Mouse (Mus musculus) hindbrain, embryonic 15.5 days (tissue): ENCODE measurements around the gene Fam43b. TPM values are rescaled to one million over a fixed set of nuclear protein-coding genes. Genes with fewer than 3 reads are reported as not detected.
A peak's percentile ranks its signal among the peaks of the same experiment; 100 is the strongest.

Experiments used
- ATAC-seq: fragments of 200-750 bp; cut with Nextera tagmentation; 2 replicates; pipeline ENCODE4 v1.8.0; 2017; ENCODE audit warnings: low read depth, moderate number of reproducible peaks, moderate TSS enrichment; ENCODE audit not compliant: low FRiP score
- H3K27ac ChIP-seq: fragments of 300-500 bp; sonication (generic); replicated peaks from 2 replicates; pipeline ENCODE4 v1.5.1; 2015; ENCODE audit warnings: mild to moderate bottlenecking, inconsistent platforms
- H3K27me3 ChIP-seq: fragments of 300-500 bp; sonication (generic); 2 replicates; pipeline ENCODE4 v1.6.1; 2015; ENCODE audit warnings: control low read depth, inconsistent platforms
- H3K36me3 ChIP-seq: fragments of 300-500 bp; sonication (generic); 2 replicates; pipeline ENCODE4 v1.6.1; 2015; ENCODE audit warnings: control low read depth, inconsistent platforms
- H3K4me1 ChIP-seq: fragments of 300-500 bp; sonication (generic); replicated peaks from 2 replicates; pipeline ENCODE4 v1.6.1; 2015; ENCODE audit warnings: control low read depth, inconsistent platforms
- H3K4me2 ChIP-seq: fragments of 300-500 bp; sonication (generic); 2 replicates; pipeline ENCODE4 v1.6.1; 2015; ENCODE audit warnings: moderate library complexity, mild to moderate bottlenecking, inconsistent platforms
- H3K4me3 ChIP-seq: fragments of 300-500 bp; sonication (generic); 2 replicates; pipeline ENCODE4 v1.5.1; 2015; ENCODE audit warnings: mild to moderate bottlenecking, inconsistent platforms
- H3K9ac ChIP-seq: fragments of 300-500 bp; sonication (generic); 2 replicates; pipeline ENCODE4 v1.6.1; 2015; ENCODE audit warnings: inconsistent platforms
- H3K9me3 ChIP-seq: fragments of 300-500 bp; sonication (generic); 2 replicates; pipeline ENCODE4 v1.6.1; 2016; ENCODE audit warnings: control low read depth, inconsistent platforms
- WGBS: fragments of 180-500 bp; shearing (Covaris S2); methylation state at CpG from one replicate; pipeline ENCODE4 v1.1.7; 2015; 5-methylcytosine and 5-hydroxymethylcytosine counted together
- polyA plus RNA-seq: library from polyadenylated mRNA; unstranded; fragments of >200 nt; fragmentation: Nextera tagmentation; extraction: Ambion mirVana; gene quantifications from 2 replicates; pipeline ENCODE4 v1.2.1, GENCODE M21; 2015

Fam43b gene
- polyA plus RNA-seq, 1 experiment from 2014 or later: 16.5 TPM

GRCm38 (mm10) chr4:138416414-138416813 is 20.1 kb upstream of the Fam43b start:
- Histone ChIP-seq H3K9ac (no peak overlapping the region), H3K9me3 (no peaks in the 10 kb centered on the region), H3K4me3 (no peak overlapping the region), H3K4me2 (no peak overlapping the region), H3K4me1 (peaks cover 22% of the 10 kb centered on the region), H3K27ac (no peak overlapping the region), H3K36me3 (no peaks in the 10 kb centered on the region), H3K27me3 (no peaks in the 10 kb centered on the region)
- 49% methylated on average over 5 of the region's 5 CpGs for WGBS
- ATAC-seq: no peak

GRCm38 (mm10) chr4:138415991-138416390 is 19.7 kb upstream of the Fam43b start:
- 82% methylated on average over 3 of the region's 3 CpGs for WGBS
- Histone ChIP-seq H3K9ac (no peak overlapping the region), H3K27me3 (0 out of 2 replicates have a peak, but pooled peaks cover 3% of the 10 kb centered on the region), H3K4me1 (peaks cover 22% of the 10 kb centered on the region), H3K36me3 (no peaks in the 10 kb centered on the region), H3K9me3 (no peaks in the 10 kb centered on the region), H3K27ac (no peak overlapping the region), H3K4me3 (no peak overlapping the region), H3K4me2 (no peak overlapping the region)
- no peak for ATAC-seq

- H3K4me3 ChIP-seq: no peak overlapping the region
- WGBS: 19% methylated on average over 5 of the region's 6 CpGs
- H3K4me1 ChIP-seq: peaks cover 22% of the 10 kb centered on the region
- no peak overlapping the region for H3K9ac ChIP-seq
- no peaks in the 10 kb centered on the region for H3K36me3 ChIP-seq
- peak overlapping the region; percentile 75 for H3K27ac ChIP-seq
- H3K9me3 ChIP-seq: no peaks in the 10 kb centered on the region
- 0 out of 2 replicates have a peak, but pooled peaks cover 6% of the 10 kb centered on the region for H3K27me3 ChIP-seq
- H3K4me2 ChIP-seq: 0 out of 2 replicates have a peak overlapping the region, but pooled peaks have one; percentile 15
- ATAC-seq: peak; percentile 45; the same call in 1 of the 2 replicates
Observed at GRCm38 (mm10) chr4:138414725-138415124, 18.4 kb upstream of the Fam43b start.

GRCm38 (mm10) chr4:138411504-138412121 is 15.3 kb upstream of the Fam43b start:
- no peak for ATAC-seq
- peaks cover 11% of the 10 kb centered on the region for H3K4me1 ChIP-seq
- H3K27me3 ChIP-seq: 0 out of 2 replicates have a peak, but pooled peaks cover 10% of the 10 kb centered on the region
- no peak overlapping the region for H3K4me3 ChIP-seq
- no peaks in the 10 kb centered on the region for H3K36me3 ChIP-seq
- WGBS: 53% methylated on average over 7 of the region's 7 CpGs
- no peaks in the 10 kb centered on the region for H3K9me3 ChIP-seq
- H3K27ac ChIP-seq: no peak overlapping the region
- H3K4me2 ChIP-seq: no peak overlapping the region
- no peak overlapping the region for H3K9ac ChIP-seq

- Histone ChIP-seq H3K4me2 (no peak overlapping the region), H3K9me3 (no peaks in the 10 kb centered on the region), H3K27me3 (0 out of 2 replicates have a peak, but pooled peaks cover 10% of the 10 kb centered on the region), H3K9ac (no peak overlapping the region), H3K36me3 (no peaks in the 10 kb centered on the region), H3K27ac (no peak overlapping the region), H3K4me3 (no peak overlapping the region), H3K4me1 (peaks cover 11% of the 10 kb centered on the region)
- WGBS: 18% methylated on average over 5 of the region's 5 CpGs
- no peak; the same call in 1 of the 2 replicates for ATAC-seq
Observed at GRCm38 (mm10) chr4:138411011-138411410, 14.7 kb upstream of the Fam43b start.

- Histone ChIP-seq H3K36me3 (no peaks in the 10 kb centered on the region), H3K9me3 (no peaks in the 10 kb centered on the region), H3K27ac (no peak overlapping the region), H3K4me1 (no peaks in the 10 kb centered on the region), H3K4me3 (no peak overlapping the region), H3K9ac (no peak overlapping the region), H3K27me3 (0 out of 2 replicates have a peak, but pooled peaks cover 10% of the 10 kb centered on the region), H3K4me2 (no peak overlapping the region)
- WGBS: 87% methylated on average over 12 of the region's 13 CpGs
- no peak for ATAC-seq
Observed at GRCm38 (mm10) chr4:138407479-138408194, 11.3 kb upstream of the Fam43b start.

GRCm38 (mm10) chr4:138404806-138405205 is 8.5 kb upstream of the Fam43b start:
- Histone ChIP-seq H3K4me2 (no peak overlapping the region), H3K4me1 (no peaks in the 10 kb centered on the region), H3K27ac (no peak overlapping the region), H3K9me3 (no peaks in the 10 kb centered on the region), H3K36me3 (no peaks in the 10 kb centered on the region), H3K9ac (no peak overlapping the region), H3K27me3 (peaks cover 13% of the 10 kb centered on the region), H3K4me3 (no peak overlapping the region)
- ATAC-seq: no peak
- 5% methylated on average over 2 of the region's 2 CpGs for WGBS

- Histone ChIP-seq H3K9me3 (no peaks in the 10 kb centered on the region), H3K27me3 (peaks cover 82% of the 10 kb centered on the region), H3K4me3 (peak overlapping the region; percentile 57), H3K9ac (peak overlapping the region; percentile 60), H3K36me3 (no peaks in the 10 kb centered on the region), H3K4me1 (peaks cover 36% of the 10 kb centered on the region), H3K27ac (no peak overlapping the region), H3K4me2 (peak overlapping the region; percentile 94)
- WGBS: 4% methylated on average over 8 of the region's 8 CpGs
- ATAC-seq: no peak
Observed at GRCm38 (mm10) chr4:138396711-138397110, 383 bp upstream of the Fam43b start.

- Histone ChIP-seq H3K9me3 (no peaks in the 10 kb centered on the region), H3K36me3 (no peaks in the 10 kb centered on the region), H3K4me2 (peak overlapping the region; percentile 94), H3K4me1 (peaks cover 36% of the 10 kb centered on the region), H3K27ac (peak overlapping the region; percentile 50), H3K4me3 (peak overlapping the region; percentile 57), H3K9ac (peak overlapping the region; percentile 60), H3K27me3 (peaks cover 82% of the 10 kb centered on the region)
- WGBS: under 1% methylated on average over 100 of the region's 103 CpGs
- peak; percentile 49; the same call in 1 of the 2 replicates for ATAC-seq
Observed at GRCm38 (mm10) chr4:138395087-138395970, 999 bp downstream of the Fam43b start.

- Histone ChIP-seq H3K4me2 (peak overlapping the region; percentile 94), H3K27ac (no peak overlapping the region), H3K36me3 (no peaks in the 10 kb centered on the region), H3K9me3 (no peaks in the 10 kb centered on the region), H3K27me3 (peaks cover 73% of the 10 kb centered on the region), H3K4me3 (peak overlapping the region; percentile 57), H3K9ac (no peak overlapping the region), H3K4me1 (peaks cover 36% of the 10 kb centered on the region)
- no peak for ATAC-seq
- 66% methylated on average over 7 of the region's 7 CpGs for WGBS
Observed at GRCm38 (mm10) chr4:138393703-138394102, 2.6 kb downstream of the Fam43b start.

- 66% methylated on average over 4 of the region's 4 CpGs for WGBS
- Histone ChIP-seq H3K4me2 (no peak overlapping the region), H3K27me3 (no peaks in the 10 kb centered on the region), H3K27ac (no peak overlapping the region), H3K36me3 (no peaks in the 10 kb centered on the region), H3K4me1 (peaks cover 16% of the 10 kb centered on the region), H3K9ac (no peak overlapping the region), H3K9me3 (no peaks in the 10 kb centered on the region), H3K4me3 (no peak overlapping the region)
- ATAC-seq: no peak
Observed at GRCm38 (mm10) chr4:138383789-138384188, 12.5 kb downstream of the Fam43b start.
